Mouse (Mus musculus): ENCODE results near the gene Atp13a3. TPM values are rescaled to one million over a fixed set of nuclear protein-coding genes. Genes with fewer than 3 reads are reported as not detected.
"Not testable (repeated sequence)": the region's sequence is repeated elsewhere in the genome, so short reads cannot be mapped to it uniquely, and the experiment has no call there.

The Atp13a3 gene
- total RNA-seq, 2 experiments from 2014 or later, result 65.0 to 70.9 TPM

GRCm38 (mm10) chr16:30362528-30362927 lies 43.2 kb downstream of the Atp13a3 start:
- DNase-seq (ENCODE audit: low spot score in 2 of 2), result peak in 1 of 2 experiments; percentile 10

GRCm38 (mm10) chr16:30353489-30353888 lies 52.3 kb downstream of the Atp13a3 start:
- DNase-seq (ENCODE audit: low spot score in 2 of 2), result not testable (repeated sequence)

- peak in 1 of 2 experiments; percentile 20 for DNase-seq (ENCODE audit: low spot score in 2 of 2)
These were observed 91.5 kb downstream of the Atp13a3 start for GRCm38 (mm10) chr16:30314236-30314635.

- no peak for DNase-seq (ENCODE audit: low spot score in 2 of 2)
These were observed 95.1 kb downstream of the Atp13a3 start, which contains the start of gene Gp5 for GRCm38 (mm10) chr16:30310647-30311046. Gp5 (minus strand) TSS chr16:30310779.

- DNase-seq (ENCODE audit: low spot score in 2 of 2), result no peak
These were observed 95.6 kb downstream of the Atp13a3 start for GRCm38 (mm10) chr16:30310171-30310515.

- DNase-seq (ENCODE audit: low spot score in 2 of 2), result peak in 1 of 2 experiments; percentile 14
These were observed 96.2 kb downstream of the Atp13a3 start for GRCm38 (mm10) chr16:30309395-30310170.

- DNase-seq (ENCODE audit: low spot score in 2 of 2), result peak; percentile 42 to 46
These were observed 97.0 kb downstream of the Atp13a3 start for GRCm38 (mm10) chr16:30308616-30309394.

- DNase-seq (ENCODE audit: low spot score in 2 of 2), result peak in 1 of 2 experiments; percentile 21
These were observed 97.7 kb downstream of the Atp13a3 start for GRCm38 (mm10) chr16:30307961-30308615.

GRCm38 (mm10) chr16:30307306-30307705 lies 98.5 kb downstream of the Atp13a3 start:
- DNase-seq (ENCODE audit: low spot score in 2 of 2), result no peak

GRCm38 (mm10) chr16:30306102-30306501 lies 99.7 kb downstream of the Atp13a3 start:
- DNase-seq (ENCODE audit: low spot score in 2 of 2), result no peak

- no peak for DNase-seq (ENCODE audit: low spot score in 2 of 2)
These were observed 101.5 kb downstream of the Atp13a3 start for GRCm38 (mm10) chr16:30304236-30304635.

GRCm38 (mm10) chr16:30303411-30303810 lies 102.4 kb downstream of the Atp13a3 start:
- DNase-seq (ENCODE audit: low spot score in 2 of 2), result no peak

GRCm38 (mm10) chr16:30302686-30303085 lies 103.1 kb downstream of the Atp13a3 start:
- DNase-seq (ENCODE audit: low spot score in 2 of 2), result no peak

- DNase-seq (ENCODE audit: low spot score in 2 of 2), result no peak
These were observed 106.0 kb downstream of the Atp13a3 start for GRCm38 (mm10) chr16:30299711-30300277.

- no peak for DNase-seq (ENCODE audit: low spot score in 2 of 2)
These were observed 108.3 kb downstream of the Atp13a3 start for GRCm38 (mm10) chr16:30297450-30297849.

GRCm38 (mm10) chr16:30296601-30297275 lies 109.0 kb downstream of the Atp13a3 start:
- no peak for DNase-seq (ENCODE audit: low spot score in 2 of 2)

- no peak for DNase-seq (ENCODE audit: low spot score in 2 of 2)
These were observed 110.7 kb downstream of the Atp13a3 start for GRCm38 (mm10) chr16:30295106-30295505.

GRCm38 (mm10) chr16:30290436-30290835 lies 115.3 kb downstream of the Atp13a3 start:
- DNase-seq (ENCODE audit: low spot score in 2 of 2), result no peak

- DNase-seq (ENCODE audit: low spot score in 2 of 2), result no peak
These were observed 120.1 kb downstream of the Atp13a3 start for GRCm38 (mm10) chr16:30285701-30286100.

- no peak for DNase-seq (ENCODE audit: low spot score in 2 of 2)
These were observed 121.9 kb downstream of the Atp13a3 start for GRCm38 (mm10) chr16:30283743-30284337.
